8 mouse cellular contexts compared by ENCODE assay signal in genomic region chr10:28493271-28493861, GRCm38 (mm10).
DNase-seq lines count a peak whose midpoint lies in the region; ATAC-seq and TF ChIP-seq lines count a peak whose summit lies in the region.

No protein-coding gene starts in this region.

- no peak for DNase-seq in kidney, postnatal 25 days
- peak; percentile 73 for DNase-seq in embryonic facial prominence, embryonic 14.5 days (ENCODE audit: low spot score)
- DNase-seq in hindbrain, embryonic 14.5 days (ENCODE audit: low spot score), result peak; percentile 68
- peak; percentile 80 for DNase-seq in lung, postnatal 0 days (ENCODE audit: low spot score)
- DNase-seq in gastrocnemius, postnatal 25 days, result no peak
- DNase-seq in gastrocnemius, adult 18-20 months (ENCODE audit: low spot score), result no peak

- no peak overlapping the region for H3K9ac ChIP-seq in kidney, embryonic 15.5 days
- no peak overlapping the region for H3K9ac ChIP-seq in embryonic facial prominence, embryonic 14.5 days (ENCODE audit: low read depth, low read length)
- peak overlapping the region; percentile 51 for H3K9ac ChIP-seq in hindbrain, embryonic 14.5 days
- H3K9ac ChIP-seq in lung, postnatal 0 days (replicated peaks; ENCODE audit: low read depth), result no peak overlapping the region
- H3K9ac ChIP-seq in stomach, embryonic 14.5 days (replicated peaks; ENCODE audit: low read depth, low read length), result no peak overlapping the region

- TF ChIP-seq CTCF in lung, postnatal 0 days (IDR thresholded peaks at IDR 0.05), result peak; percentile 7; the same call in 1 of the 2 replicates

- peaks cover 10% of the 10 kb centered on the region for H3K4me1 ChIP-seq in kidney, embryonic 15.5 days
- no peaks in the 10 kb centered on the region for H3K4me1 ChIP-seq in embryonic facial prominence, embryonic 14.5 days (ENCODE audit: control insufficient read depth, insufficient read depth, low read length)
- H3K4me1 ChIP-seq in hindbrain, embryonic 14.5 days (replicated peaks; ENCODE audit: control insufficient read depth, insufficient read depth, low read length), result peaks cover 17% of the 10 kb centered on the region; the same call in 1 of the 2 replicates
- no peaks in the 10 kb centered on the region for H3K4me1 ChIP-seq in lung, postnatal 0 days (ENCODE audit: insufficient read depth, low read depth, low read length)
- H3K4me1 ChIP-seq in stomach, embryonic 14.5 days (ENCODE audit: control insufficient read depth, insufficient read depth, low read length), result 0 out of 2 replicates have a peak, but pooled peaks cover 4% of the 10 kb centered on the region

- 36% methylated on average over 7 of the region's 7 CpGs for WGBS in kidney, embryonic 15.5 days
- 39% methylated on average over 7 of the region's 7 CpGs for WGBS in embryonic facial prominence, embryonic 14.5 days
- 5% methylated on average over 7 of the region's 7 CpGs for WGBS in hindbrain, embryonic 14.5 days
- 30% methylated on average over 7 of the region's 7 CpGs for WGBS in lung, postnatal 0 days
- 46% methylated on average over 7 of the region's 7 CpGs for WGBS in stomach, embryonic 14.5 days

- no peak overlapping the region for H3K4me3 ChIP-seq in kidney, embryonic 15.5 days (replicated peaks)
- no peak overlapping the region for H3K4me3 ChIP-seq in embryonic facial prominence, embryonic 14.5 days (ENCODE audit: low read depth, low read length)
- H3K4me3 ChIP-seq in hindbrain, embryonic 14.5 days (replicated peaks; ENCODE audit: low read length), result no peak overlapping the region
- H3K4me3 ChIP-seq in lung, postnatal 0 days (ENCODE audit: low read depth, low read length), result no peak overlapping the region
- no peak overlapping the region for H3K4me3 ChIP-seq in stomach, embryonic 14.5 days (ENCODE audit: low read depth, low read length)

- H3K36me3 ChIP-seq in kidney, embryonic 15.5 days, result 0 out of 2 replicates have a peak, but pooled peaks cover 4% of the 10 kb centered on the region
- H3K36me3 ChIP-seq in embryonic facial prominence, embryonic 14.5 days (ENCODE audit: control insufficient read depth, insufficient read depth, low read length), result no peaks in the 10 kb centered on the region
- no peaks in the 10 kb centered on the region for H3K36me3 ChIP-seq in hindbrain, embryonic 14.5 days (replicated peaks; ENCODE audit: control insufficient read depth, insufficient read depth)
- H3K36me3 ChIP-seq in lung, postnatal 0 days (ENCODE audit: insufficient read depth, low read length), result no peaks in the 10 kb centered on the region
- no peaks in the 10 kb centered on the region; the same call in 1 of the 2 replicates for H3K36me3 ChIP-seq in stomach, embryonic 14.5 days (ENCODE audit: control insufficient read depth, insufficient read depth, low read length)

- H3K27me3 ChIP-seq in kidney, embryonic 15.5 days, result no peaks in the 10 kb centered on the region
- no peaks in the 10 kb centered on the region for H3K27me3 ChIP-seq in embryonic facial prominence, embryonic 14.5 days (replicated peaks; ENCODE audit: control insufficient read depth, insufficient read depth, low read length)
- H3K27me3 ChIP-seq in hindbrain, embryonic 14.5 days (ENCODE audit: control insufficient read depth, insufficient read depth, low read length), result no peaks in the 10 kb centered on the region
- H3K27me3 ChIP-seq in lung, postnatal 0 days (replicated peaks; ENCODE audit: insufficient read depth, low read length), result no peaks in the 10 kb centered on the region
- no peaks in the 10 kb centered on the region for H3K27me3 ChIP-seq in stomach, embryonic 14.5 days (ENCODE audit: control insufficient read depth, insufficient read depth, low read length)

- H3K4me2 ChIP-seq in kidney, embryonic 15.5 days, result 0 out of 2 replicates have a peak overlapping the region, but pooled peaks have one; percentile 9
- no peak overlapping the region for H3K4me2 ChIP-seq in embryonic facial prominence, embryonic 14.5 days (ENCODE audit: low read depth, low read length)
- H3K4me2 ChIP-seq in hindbrain, embryonic 14.5 days (replicated peaks), result peak overlapping the region; percentile 48
- peak overlapping the region; percentile 23; the same call in 1 of the 2 replicates for H3K4me2 ChIP-seq in lung, postnatal 0 days (replicated peaks; ENCODE audit: low read depth, low read length)
- no peak overlapping the region for H3K4me2 ChIP-seq in stomach, embryonic 14.5 days (replicated peaks; ENCODE audit: low read depth, low read length)

- H3K9me3 ChIP-seq in kidney, embryonic 15.5 days (replicated peaks), result no peaks in the 10 kb centered on the region
- no peaks in the 10 kb centered on the region for H3K9me3 ChIP-seq in embryonic facial prominence, embryonic 14.5 days (ENCODE audit: control insufficient read depth, low read length)
- H3K9me3 ChIP-seq in hindbrain, embryonic 14.5 days (ENCODE audit: control insufficient read depth, low read length), result no peaks in the 10 kb centered on the region
- H3K9me3 ChIP-seq in lung, postnatal 0 days (ENCODE audit: low read length), result no peaks in the 10 kb centered on the region
- H3K9me3 ChIP-seq in stomach, embryonic 14.5 days (ENCODE audit: control insufficient read depth, low read depth, low read length), result no peaks in the 10 kb centered on the region

- TF ChIP-seq EP300 in lung, postnatal 0 days (IDR thresholded peaks at IDR 0.05), result peak; percentile 41

- H3K27ac ChIP-seq in kidney, embryonic 15.5 days, result 0 out of 2 replicates have a peak overlapping the region, but pooled peaks have one; percentile 3
- no peak overlapping the region for H3K27ac ChIP-seq in embryonic facial prominence, embryonic 14.5 days (replicated peaks; ENCODE audit: low read depth, low read length)
- H3K27ac ChIP-seq in hindbrain, embryonic 14.5 days, result peak overlapping the region; percentile 71
- peak overlapping the region; percentile 70 for H3K27ac ChIP-seq in lung, postnatal 0 days (ENCODE audit: low read length)
- no peak overlapping the region for H3K27ac ChIP-seq in stomach, embryonic 14.5 days (ENCODE audit: low read length)

- ATAC-seq in kidney, embryonic 15.5 days (replicated peaks; ENCODE audit: low FRiP score), result peak; percentile 77
- ATAC-seq in embryonic facial prominence, embryonic 14.5 days (ENCODE audit: low read depth), result peak; percentile 92
- ATAC-seq in hindbrain, embryonic 14.5 days (ENCODE audit: low FRiP score), result peak; percentile 91
- peak; percentile 95 for ATAC-seq in lung, postnatal 0 days
- ATAC-seq in stomach, embryonic 14.5 days (ENCODE audit: insufficient number of reproducible peaks, insufficient read depth, low FRiP score, low read depth), result peak; percentile 58; the same call in 1 of the 2 replicates

Comparison
In these comparisons a context has a peak if more than half of its experiments do, and no peak if none do; other contexts are left out.
1. H3K27ac ChIP-seq: peak in kidney, embryonic 15.5 days (single experiment), hindbrain, embryonic 14.5 days (single experiment) and lung, postnatal 0 days (single experiment); none in embryonic facial prominence, embryonic 14.5 days (single experiment) and stomach, embryonic 14.5 days (single experiment).
2. H3K4me2 ChIP-seq: peak in kidney, embryonic 15.5 days (single experiment), hindbrain, embryonic 14.5 days (single experiment) and lung, postnatal 0 days (single experiment); none in embryonic facial prominence, embryonic 14.5 days (single experiment) and stomach, embryonic 14.5 days (single experiment).
3. DNase-seq: peak in embryonic facial prominence, embryonic 14.5 days (single experiment), hindbrain, embryonic 14.5 days (single experiment) and lung, postnatal 0 days (single experiment); none in kidney, postnatal 25 days (0 of 2), gastrocnemius, postnatal 25 days (single experiment) and gastrocnemius, adult 18-20 months (single experiment).
4. Peak in every context shown above with its lines, with median percentiles within 50 percentile points of each other: ATAC-seq.